Mouse (Mus musculus) heart, embryonic 13.5 days (tissue): Measurements from ENCODE around the gene Pik3ca. TPM values are rescaled to one million over a fixed set of nuclear protein-coding genes. Genes with fewer than 3 reads are reported as not detected.

ENCODE experiments used
- ATAC-seq: fragments of 200-750 bp; cut with Nextera tagmentation; 2 replicates; pipeline ENCODE4 v1.8.0; 2017; ENCODE audit warnings: moderate TSS enrichment; ENCODE audit not compliant: insufficient number of reproducible peaks, low FRiP score, low TSS enrichment; ENCODE audit errors: extremely low read depth
- H3K27ac ChIP-seq: fragments of 300-500 bp; sonication (generic); replicated peaks from 2 replicates; pipeline ENCODE4 v1.5.1; 2015; ENCODE audit warnings: moderate library complexity, mild to moderate bottlenecking, inconsistent platforms
- H3K27me3 ChIP-seq: fragments of 300-500 bp; sonication (generic); replicated peaks from 2 replicates; pipeline ENCODE4 v1.6.1; 2015; ENCODE audit warnings: mild to moderate bottlenecking, inconsistent platforms
- H3K36me3 ChIP-seq: fragments of 300-500 bp; sonication (generic); 2 replicates; pipeline ENCODE4 v1.6.1; 2015; ENCODE audit warnings: mild to moderate bottlenecking, inconsistent platforms
- H3K4me1 ChIP-seq: fragments of 300-500 bp; sonication (generic); 2 replicates; pipeline ENCODE4 v1.6.1; 2015; ENCODE audit warnings: inconsistent platforms
- H3K4me2 ChIP-seq: fragments of 300-500 bp; sonication (generic); 2 replicates; pipeline ENCODE4 v1.6.1; 2015; ENCODE audit warnings: inconsistent platforms, mild to moderate bottlenecking, moderate library complexity
- H3K4me3 ChIP-seq: fragments of 300-500 bp; sonication (generic); 2 replicates; pipeline ENCODE4 v1.5.1; 2015; ENCODE audit warnings: moderate library complexity, mild to moderate bottlenecking, inconsistent platforms
- H3K9ac ChIP-seq: fragments of 300-500 bp; sonication (generic); 2 replicates; pipeline ENCODE4 v1.6.1; 2015; ENCODE audit warnings: inconsistent platforms, mild to moderate bottlenecking, moderate library complexity
- H3K9me3 ChIP-seq: fragments of 300-500 bp; sonication (generic); 2 replicates; pipeline ENCODE4 v1.6.1; 2016; ENCODE audit warnings: inconsistent platforms
- WGBS: fragments of 180-500 bp; shearing (Covaris S2); methylation state at CpG from one replicate; pipeline ENCODE4 v1.1.7; 2015; ENCODE audit warnings: mixed read lengths; 5-methylcytosine and 5-hydroxymethylcytosine counted together
- polyA plus RNA-seq: library from polyadenylated mRNA; unstranded; fragments of >200 nt; fragmentation: Nextera tagmentation; extraction: Ambion mirVana; gene quantifications from 2 replicates; pipeline ENCODE4 v1.2.1, GENCODE M21; 2015

Pik3ca gene
- polyA plus RNA-seq, 1 experiment from 2014 or later = 5.2 TPM

DNA sequence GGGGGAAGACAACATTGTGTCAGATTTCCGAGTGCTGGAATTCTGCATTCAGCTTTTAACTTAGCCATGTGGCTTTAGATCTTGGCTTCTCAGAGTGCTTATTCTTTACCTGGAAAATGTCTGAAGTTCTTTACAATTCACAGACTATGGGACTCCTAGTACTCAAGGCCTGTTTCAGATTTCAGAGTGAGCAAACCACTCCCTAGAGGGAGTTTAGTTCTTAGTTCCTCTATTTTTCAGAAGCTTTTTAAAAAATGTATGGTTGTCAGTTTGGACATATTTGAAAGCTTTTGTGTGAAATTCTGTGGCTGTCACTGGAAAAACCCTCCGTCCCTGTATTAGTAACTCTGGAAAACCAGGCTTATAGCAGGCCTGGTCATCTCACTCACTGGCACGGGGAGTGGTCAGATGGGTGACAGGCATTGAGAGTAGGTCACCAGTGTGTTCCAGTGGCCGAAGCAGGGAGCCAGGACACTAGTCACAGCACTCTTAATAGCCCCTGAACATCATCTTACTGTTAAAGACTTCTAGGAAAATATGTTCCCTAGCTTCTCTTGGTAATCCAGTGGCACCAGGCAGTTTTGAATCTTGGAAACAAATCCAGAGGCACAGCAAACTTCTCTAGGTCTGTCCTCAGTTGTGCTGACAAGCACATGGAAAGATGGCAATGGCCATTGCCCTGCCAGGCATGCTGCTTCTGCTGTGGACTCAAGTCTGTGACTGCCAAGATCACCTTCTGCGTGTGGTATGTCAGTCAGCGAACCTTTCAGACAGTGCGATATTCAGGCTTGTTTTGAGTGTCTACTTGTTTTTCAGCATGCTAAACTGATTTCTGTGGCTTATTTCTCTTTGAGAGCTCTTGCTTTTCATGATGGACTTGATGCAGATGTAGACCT lies 5.8 kb downstream of the Pik3ca start:
- Histone ChIP-seq H3K27me3 (no peaks in the 10 kb centered on the region), H3K9ac (peak overlapping the region; percentile 20; the same call in 1 of the 2 replicates), H3K4me3 (no peak overlapping the region), H3K9me3 (no peaks in the 10 kb centered on the region), H3K4me2 (no peak overlapping the region; the same call in 1 of the 2 replicates), H3K36me3 (no peaks in the 10 kb centered on the region), H3K4me1 (peaks cover 91% of the 10 kb centered on the region), H3K27ac (peak overlapping the region; percentile 21; the same call in 1 of the 2 replicates)
- no peak for ATAC-seq
- WGBS = 57% methylated on average over 7 of the region's 7 CpGs

DNA sequence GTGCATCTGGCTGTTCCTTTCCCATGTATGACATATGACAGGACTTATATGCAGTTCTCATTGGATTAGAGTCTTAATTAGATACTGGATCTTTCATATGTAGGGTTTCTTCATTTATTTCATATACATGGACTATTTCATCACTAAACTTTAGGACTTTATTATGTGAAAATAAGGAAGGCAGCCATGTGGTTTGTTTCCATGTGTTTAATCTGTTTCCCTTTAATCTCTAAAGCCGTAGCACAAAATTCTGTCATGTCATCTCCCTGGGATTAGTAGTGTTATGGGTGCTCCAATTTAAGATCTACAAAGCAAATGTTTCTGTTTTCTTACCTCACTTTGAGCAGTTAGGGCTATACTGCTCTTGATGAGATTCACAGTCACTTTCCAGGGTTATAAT lies 8.2 kb downstream of the Pik3ca start:
- no peak for ATAC-seq
- WGBS = 76% methylated on average over 1 of the region's 1 CpGs
- H3K36me3 ChIP-seq = no peaks in the 10 kb centered on the region
- no peak overlapping the region for H3K4me2 ChIP-seq
- no peaks in the 10 kb centered on the region for H3K9me3 ChIP-seq
- H3K27ac ChIP-seq = no peak overlapping the region
- H3K27me3 ChIP-seq = no peaks in the 10 kb centered on the region
- H3K4me3 ChIP-seq = no peak overlapping the region
- peaks cover 86% of the 10 kb centered on the region for H3K4me1 ChIP-seq
- H3K9ac ChIP-seq = no peak overlapping the region

DNA sequence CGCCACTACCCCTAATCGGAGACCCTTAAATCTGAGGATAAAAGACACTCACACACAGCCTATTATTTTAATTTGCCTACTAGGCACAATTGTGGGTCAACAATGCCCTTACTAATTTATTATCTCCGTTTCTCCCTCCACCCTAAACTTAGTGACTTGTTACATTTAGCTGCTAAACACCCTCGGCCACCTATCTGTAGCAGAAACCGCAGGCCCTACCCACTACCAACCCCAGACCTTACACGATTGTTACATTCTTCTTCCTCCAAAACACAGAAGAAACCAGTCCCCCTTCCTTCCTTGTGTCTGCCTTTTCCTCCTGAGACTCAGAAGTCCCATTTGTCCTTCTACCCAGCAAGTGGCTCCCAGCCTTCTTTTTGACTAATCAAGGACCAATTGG lies 9.3 kb downstream of the Pik3ca start:
- 77% methylated on average over 6 of the region's 6 CpGs for WGBS
- no peak for ATAC-seq
- no peaks in the 10 kb centered on the region for H3K36me3 ChIP-seq

DNA sequence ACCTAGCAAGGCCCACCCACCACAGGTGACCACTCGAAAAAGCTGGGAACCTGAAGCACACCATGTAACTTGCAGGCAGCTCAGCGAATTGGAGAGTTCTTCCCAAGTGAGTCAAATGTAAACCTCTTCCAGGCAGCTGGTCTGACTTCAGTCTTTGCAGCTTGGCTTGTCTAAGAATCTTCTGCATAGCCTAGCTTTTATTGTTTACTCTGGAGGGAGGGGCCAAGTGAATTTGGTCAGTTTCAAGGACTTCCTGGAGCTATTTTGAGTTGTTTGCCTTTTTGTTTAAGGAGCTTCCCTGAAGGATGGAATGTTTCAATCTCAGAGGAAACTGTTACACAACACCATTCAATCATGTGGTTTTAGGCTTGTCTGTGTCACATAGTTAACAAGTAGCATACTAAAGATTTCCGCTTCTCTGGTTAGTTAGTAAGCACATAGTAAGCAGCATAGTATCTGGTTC lies 11.4 kb downstream of the Pik3ca start:
- H3K9me3 ChIP-seq = no peaks in the 10 kb centered on the region
- H3K27ac ChIP-seq = 0 out of 2 replicates have a peak overlapping the region, but pooled peaks have one; percentile 15

More for the DNA sequence above, 9.3 kb downstream of the Pik3ca start:
- H3K27ac ChIP-seq = no peak overlapping the region
- H3K27me3 ChIP-seq = no peaks in the 10 kb centered on the region
- peaks cover 81% of the 10 kb centered on the region for H3K4me1 ChIP-seq
- no peak overlapping the region for H3K9ac ChIP-seq
- H3K4me3 ChIP-seq = no peak overlapping the region
- no peak overlapping the region for H3K4me2 ChIP-seq
- H3K9me3 ChIP-seq = no peaks in the 10 kb centered on the region

DNA sequence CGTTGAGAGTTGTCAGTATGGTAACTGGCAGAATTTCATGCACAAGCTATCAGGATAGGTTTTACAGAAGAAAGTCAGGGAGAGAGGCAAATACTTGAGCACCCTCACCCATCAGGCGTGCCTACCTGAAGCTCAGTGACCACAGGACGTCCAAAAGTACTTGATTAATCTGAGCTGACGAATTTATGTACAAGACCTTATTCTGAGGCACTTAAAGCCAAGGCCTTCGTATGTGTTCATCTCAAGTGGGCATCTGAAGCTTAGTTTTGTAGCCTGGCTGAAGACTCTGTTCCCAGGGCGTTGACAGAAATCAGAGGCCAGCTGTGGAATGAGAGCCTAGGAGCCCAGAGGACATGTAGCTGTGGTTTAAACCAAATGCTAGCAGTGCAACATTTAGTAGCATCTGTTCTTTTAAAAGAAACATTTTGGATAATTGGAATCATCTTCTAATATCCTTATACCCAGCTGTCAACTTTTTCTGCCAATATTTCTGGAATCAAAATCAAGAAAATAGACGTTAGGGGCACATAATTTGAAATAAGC lies 15.1 kb downstream of the Pik3ca start:
- WGBS = 46% methylated on average over 7 of the region's 7 CpGs

More for the DNA sequence above, 11.4 kb downstream of the Pik3ca start:
- Histone ChIP-seq H3K4me1 (peaks cover 86% of the 10 kb centered on the region), H3K4me3 (no peak overlapping the region), H3K36me3 (no peaks in the 10 kb centered on the region), H3K9ac (no peak overlapping the region), H3K4me2 (no peak overlapping the region), H3K27me3 (no peaks in the 10 kb centered on the region)
- 83% methylated on average over 3 of the region's 3 CpGs for WGBS
- no peak for ATAC-seq

DNA sequence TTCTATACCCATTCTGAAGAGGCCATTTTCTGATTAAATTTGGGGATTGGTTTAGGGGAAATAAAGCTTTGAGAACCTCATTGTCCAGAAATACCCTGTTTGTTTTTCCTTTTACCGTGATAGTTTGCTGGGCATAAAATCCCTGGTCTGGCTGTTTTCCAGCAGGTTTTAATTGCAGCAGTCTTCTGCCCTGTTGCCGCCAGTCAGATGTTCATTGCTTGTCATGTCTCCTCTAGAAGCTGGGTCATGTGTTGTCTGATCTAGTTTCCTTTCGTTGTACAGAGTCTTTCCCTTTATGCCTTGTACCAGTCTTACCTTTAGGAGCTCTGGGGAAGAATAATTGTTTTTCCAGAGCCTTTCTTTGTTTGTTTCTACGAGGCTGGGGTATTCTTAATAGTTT lies 16.9 kb downstream of the Pik3ca start:
- H3K9me3 ChIP-seq = no peaks in the 10 kb centered on the region
- no peak for ATAC-seq
- 50% methylated on average over 4 of the region's 4 CpGs for WGBS
- no peaks in the 10 kb centered on the region for H3K27me3 ChIP-seq
- no peaks in the 10 kb centered on the region for H3K36me3 ChIP-seq
- H3K4me2 ChIP-seq = no peak overlapping the region
- H3K27ac ChIP-seq = no peak overlapping the region
- H3K9ac ChIP-seq = 0 out of 2 replicates have a peak overlapping the region, but pooled peaks have one; percentile 2
- H3K4me1 ChIP-seq = peaks cover 81% of the 10 kb centered on the region
- no peak overlapping the region for H3K4me3 ChIP-seq

More for the DNA sequence above, 15.1 kb downstream of the Pik3ca start:
- H3K9ac ChIP-seq = 0 out of 2 replicates have a peak overlapping the region, but pooled peaks have one; percentile 33
- H3K36me3 ChIP-seq = no peaks in the 10 kb centered on the region
- peak overlapping the region; percentile 30 for H3K27ac ChIP-seq
- H3K4me2 ChIP-seq = no peak overlapping the region; the same call in 1 of the 2 replicates
- H3K27me3 ChIP-seq = no peaks in the 10 kb centered on the region
- no peaks in the 10 kb centered on the region for H3K9me3 ChIP-seq
- H3K4me3 ChIP-seq = no peak overlapping the region
- ATAC-seq = no peak
- peaks cover 83% of the 10 kb centered on the region for H3K4me1 ChIP-seq

DNA sequence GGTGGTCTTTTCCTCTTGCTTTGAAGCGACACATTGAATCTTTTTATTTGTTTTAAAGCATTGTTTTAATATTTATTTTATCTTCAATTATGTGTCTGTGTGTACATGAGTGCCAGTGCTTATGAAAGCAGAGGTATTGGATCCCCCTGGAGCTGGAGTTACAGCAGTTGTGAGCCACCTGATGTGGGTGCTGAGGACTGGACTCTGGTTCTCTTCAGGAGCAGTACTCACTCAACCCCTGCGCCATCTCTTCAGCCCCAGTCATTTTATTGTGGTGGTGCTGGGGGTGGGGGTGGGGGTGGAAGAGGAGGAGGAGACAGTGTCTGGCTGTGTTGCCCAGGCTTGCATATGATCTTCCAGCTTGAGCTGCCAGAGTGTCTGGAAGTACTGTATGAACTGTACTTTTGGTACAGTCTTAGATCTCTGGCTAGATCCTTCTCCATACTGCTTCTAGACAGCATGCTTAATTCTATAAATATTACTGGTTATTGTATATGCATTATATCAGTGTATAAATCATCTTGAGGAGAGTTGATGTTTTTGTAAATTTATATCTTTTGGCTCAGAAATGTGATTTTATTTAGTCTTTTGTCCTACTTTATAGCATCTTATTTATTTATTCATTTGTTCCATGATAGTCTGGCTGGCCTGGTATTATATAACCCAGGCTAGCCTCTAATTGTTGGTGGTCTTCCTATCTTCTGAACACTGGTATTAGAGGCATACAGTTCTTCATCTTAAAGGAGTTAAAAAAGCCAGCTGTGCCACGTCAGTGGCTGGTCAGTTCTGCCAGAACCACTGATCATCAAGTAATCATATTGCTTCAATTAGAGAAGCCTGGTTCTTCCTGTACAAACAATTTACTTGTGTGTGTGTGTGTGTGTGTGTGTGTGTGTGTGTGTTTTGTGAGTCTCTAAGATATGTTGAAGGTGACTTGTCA lies 18.2 kb downstream of the Pik3ca start:
- Histone ChIP-seq H3K36me3 (no peaks in the 10 kb centered on the region), H3K27ac (no peak overlapping the region), H3K9me3 (no peaks in the 10 kb centered on the region), H3K4me3 (no peak overlapping the region), H3K4me1 (peaks cover 82% of the 10 kb centered on the region), H3K4me2 (no peak overlapping the region), H3K27me3 (no peaks in the 10 kb centered on the region), H3K9ac (no peak overlapping the region)
- 75% methylated on average over 3 of the region's 3 CpGs for WGBS
- ATAC-seq = no peak

DNA sequence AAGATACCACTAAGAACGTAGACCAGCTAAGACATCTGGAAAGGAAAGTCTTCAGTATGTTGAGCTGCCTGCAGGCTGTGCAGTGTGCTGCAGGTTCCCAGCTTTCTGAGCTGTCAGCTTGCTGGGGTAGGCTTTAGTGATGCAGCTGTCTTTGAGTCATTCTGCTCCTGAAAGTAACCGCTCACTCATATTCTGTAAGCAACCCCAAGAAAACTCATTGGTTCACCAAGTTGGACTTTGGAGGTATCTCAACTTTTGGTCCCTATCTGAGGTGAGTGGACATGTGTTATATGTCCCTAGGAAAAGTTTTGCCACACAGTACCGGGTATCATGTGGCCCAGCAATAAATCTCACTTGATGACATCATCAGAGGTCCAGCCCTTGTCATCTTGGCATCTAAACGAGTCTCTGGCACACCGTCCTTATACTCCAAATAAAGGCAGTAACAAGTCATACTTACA lies 20.3 kb downstream of the Pik3ca start:
- WGBS = 64% methylated on average over 5 of the region's 5 CpGs
- H3K27ac ChIP-seq = peak overlapping the region; percentile 50; the same call in 1 of the 2 replicates
- no peak for ATAC-seq

DNA sequence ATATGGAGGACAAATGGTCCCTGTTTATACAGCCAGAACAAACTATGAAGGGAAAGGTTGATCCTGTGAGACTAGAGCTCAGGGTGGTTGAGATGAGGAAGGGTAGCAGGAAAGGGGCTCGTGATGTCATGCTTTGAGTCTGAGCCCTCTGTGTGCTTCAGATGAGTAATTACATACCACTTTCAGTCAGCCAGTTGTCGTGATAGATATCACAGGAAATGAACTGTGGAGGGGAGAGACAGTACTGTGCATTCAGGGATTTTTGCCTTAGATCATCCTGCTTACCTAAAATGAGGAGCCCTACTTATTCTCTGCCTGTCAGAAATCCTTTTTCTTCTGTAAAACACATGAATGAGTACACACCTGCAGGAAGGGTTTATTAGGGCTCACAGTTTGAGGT lies 22.4 kb downstream of the Pik3ca start:
- no peaks in the 10 kb centered on the region for H3K27me3 ChIP-seq
- 0 out of 2 replicates have a peak overlapping the region, but pooled peaks have one; percentile 2 for H3K27ac ChIP-seq
- WGBS = 48% methylated on average over 2 of the region's 2 CpGs
- peaks cover 58% of the 10 kb centered on the region for H3K4me1 ChIP-seq
- H3K4me2 ChIP-seq = no peak overlapping the region
- H3K36me3 ChIP-seq = peaks cover 8% of the 10 kb centered on the region; the same call in 1 of the 2 replicates
- peaks cover 4% of the 10 kb centered on the region; the same call in 1 of the 2 replicates for H3K9me3 ChIP-seq
- no peak overlapping the region for H3K9ac ChIP-seq
- no peak for ATAC-seq
- no peak overlapping the region for H3K4me3 ChIP-seq

More for the DNA sequence above, 20.3 kb downstream of the Pik3ca start:
- Histone ChIP-seq H3K4me1 (peaks cover 78% of the 10 kb centered on the region), H3K9ac (no peak overlapping the region), H3K9me3 (no peaks in the 10 kb centered on the region), H3K27me3 (no peaks in the 10 kb centered on the region), H3K4me3 (no peak overlapping the region), H3K4me2 (no peak overlapping the region), H3K36me3 (no peaks in the 10 kb centered on the region)

DNA sequence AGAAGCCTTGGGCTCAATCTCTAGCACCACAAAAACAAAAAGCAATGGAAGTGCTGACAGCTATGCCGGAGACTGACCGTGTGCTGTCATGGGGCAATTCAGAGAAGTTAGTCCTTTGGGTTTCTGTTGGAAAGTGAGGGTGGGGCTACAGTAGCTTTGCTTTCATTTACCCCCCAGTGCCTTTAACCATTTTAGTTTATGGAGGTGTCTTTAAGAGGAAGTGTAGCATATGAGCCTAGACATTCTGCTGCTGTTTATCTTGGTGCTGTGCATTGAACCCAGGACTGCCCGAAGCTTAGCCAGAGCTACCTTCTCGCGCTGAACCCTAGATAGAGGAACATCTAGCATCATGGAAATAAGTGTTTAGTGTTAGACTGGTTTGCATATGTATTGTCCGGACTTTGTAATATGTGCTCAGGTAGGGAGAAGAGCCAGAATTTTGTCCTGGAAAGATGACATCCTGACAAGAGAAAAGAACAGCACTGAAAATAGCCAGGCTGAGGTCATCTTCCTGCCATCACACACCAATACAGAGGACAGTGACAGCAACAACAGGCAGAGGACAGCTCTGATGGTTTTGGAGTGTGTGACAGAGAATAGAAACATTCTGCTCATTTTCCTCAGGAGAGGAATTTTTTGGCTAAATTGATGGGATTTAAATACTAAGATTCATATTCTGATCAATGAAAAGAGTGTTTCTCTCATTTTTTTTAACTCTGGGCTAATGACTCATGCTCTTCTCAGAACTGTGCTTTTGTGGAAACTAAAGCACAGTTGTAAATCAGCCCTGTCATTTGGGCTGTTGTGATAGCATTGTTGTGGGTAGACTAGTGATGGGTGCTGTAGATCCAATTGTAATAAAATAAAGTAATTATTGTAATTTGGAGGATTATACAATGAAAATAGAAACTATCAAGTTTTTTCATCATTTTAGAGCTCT lies 23.9 kb downstream of the Pik3ca start:
- H3K36me3 ChIP-seq = peaks cover 12% of the 10 kb centered on the region
- ATAC-seq = no peak
- peaks cover 49% of the 10 kb centered on the region for H3K4me1 ChIP-seq
- H3K27me3 ChIP-seq = no peaks in the 10 kb centered on the region
- H3K9ac ChIP-seq = no peak overlapping the region
- no peak overlapping the region for H3K4me3 ChIP-seq
- no peak overlapping the region for H3K4me2 ChIP-seq
- 0 out of 2 replicates have a peak overlapping the region, but pooled peaks have one; percentile 3 for H3K27ac ChIP-seq
- 62% methylated on average over 6 of the region's 6 CpGs for WGBS
- H3K9me3 ChIP-seq = peaks cover 4% of the 10 kb centered on the region; the same call in 1 of the 2 replicates
